Mouse (Mus musculus) limb, embryonic 13.5 days (tissue): ENCODE measurements around the gene Slc25a34. TPM values are rescaled to one million over a fixed set of nuclear protein-coding genes. Genes with fewer than 3 reads are reported as not detected.

Experiments
- ATAC-seq: fragments of 200-750 bp; cut with Nextera tagmentation; 2 replicates; pipeline ENCODE4 v1.8.0; 2017; ENCODE audit warnings: low read depth, moderate number of reproducible peaks, moderate TSS enrichment; ENCODE audit not compliant: low FRiP score
- H3K27ac ChIP-seq: fragments of 300-500 bp; sonication (generic); 2 replicates; pipeline ENCODE4 v1.5.1; 2015; ENCODE audit warnings: inconsistent platforms, mild to moderate bottlenecking, moderate library complexity
- H3K27me3 ChIP-seq: fragments of 300-500 bp; sonication (generic); 2 replicates; pipeline ENCODE4 v1.6.1; 2015; ENCODE audit warnings: mild to moderate bottlenecking, inconsistent platforms
- H3K36me3 ChIP-seq: fragments of 300-500 bp; sonication (generic); 2 replicates; pipeline ENCODE4 v1.6.1; 2015; ENCODE audit warnings: inconsistent platforms, mild to moderate bottlenecking, moderate library complexity
- H3K4me1 ChIP-seq: fragments of 300-500 bp; sonication (generic); 2 replicates; pipeline ENCODE4 v1.6.1; 2015; ENCODE audit warnings: inconsistent platforms
- H3K4me2 ChIP-seq: fragments of 300-500 bp; sonication (generic); replicated peaks from 2 replicates; pipeline ENCODE4 v1.6.1; 2015; ENCODE audit warnings: inconsistent platforms, mild to moderate bottlenecking, moderate library complexity
- H3K4me3 ChIP-seq: fragments of 300-500 bp; sonication (generic); 2 replicates; pipeline ENCODE4 v1.5.1; 2015; ENCODE audit warnings: moderate library complexity, mild to moderate bottlenecking, inconsistent platforms
- H3K9ac ChIP-seq: fragments of 300-500 bp; sonication (generic); 2 replicates; pipeline ENCODE4 v1.6.1; 2015; ENCODE audit warnings: mild to moderate bottlenecking, inconsistent platforms
- H3K9me3 ChIP-seq: fragments of 300-500 bp; sonication (generic); 2 replicates; pipeline ENCODE4 v1.6.1; 2016; ENCODE audit warnings: inconsistent platforms
- whole genome bisulfite sequencing: fragments of 180-500 bp; shearing (Covaris S2); methylation state at CpG from one replicate; pipeline ENCODE4 v1.1.7; 2015; 5-methylcytosine and 5-hydroxymethylcytosine counted together
- polyA plus RNA-seq: library from polyadenylated mRNA; unstranded; fragments of >200 nt; fragmentation: Nextera tagmentation; extraction: Ambion mirVana; gene quantifications from 2 replicates; pipeline ENCODE4 v1.2.1, GENCODE M21; 2015

Slc25a34 gene
- polyA plus RNA-seq, 1 experiment from 2014 or later = not detected

DNA sequence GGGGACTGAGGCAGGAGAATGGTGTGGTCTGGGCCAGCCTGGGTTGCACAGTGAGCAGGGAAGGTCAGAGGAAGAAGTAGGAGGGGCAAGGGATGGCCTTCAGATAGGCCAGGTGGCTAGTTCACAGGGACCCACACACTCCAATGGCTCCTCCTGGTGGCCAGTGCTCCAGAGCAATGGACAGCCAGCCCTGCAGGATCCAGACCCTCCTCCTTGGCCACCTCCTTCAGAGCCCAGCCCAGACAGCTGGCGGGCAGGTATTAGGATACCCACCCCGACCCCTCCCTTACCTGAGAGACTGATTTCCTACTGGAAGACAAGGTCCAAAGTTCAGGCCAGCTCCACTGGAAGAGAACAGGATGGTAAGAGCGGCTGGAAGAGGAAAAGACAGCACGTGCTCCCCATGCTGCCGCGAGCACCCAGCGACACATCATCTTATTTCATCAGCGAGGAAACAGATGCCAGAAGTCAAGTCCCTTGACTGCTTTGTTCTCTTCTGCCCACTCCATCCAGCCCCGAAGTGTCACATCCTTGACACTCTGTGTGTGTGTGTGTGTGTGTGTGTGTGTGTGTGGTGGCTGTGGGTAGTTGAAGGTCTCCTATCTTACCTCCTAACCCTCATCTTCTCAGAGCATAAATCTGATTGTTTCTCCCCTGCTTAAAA lies 27.9 kb downstream of the Slc25a34 start:
- 76% methylated on average over 9 of the region's 9 CpGs for WGBS
- Histone ChIP-seq H3K4me1 (peaks cover 24% of the 10 kb centered on the region), H3K9me3 (no peaks in the 10 kb centered on the region), H3K9ac (no peak overlapping the region), H3K27ac (no peak overlapping the region), H3K4me3 (no peak overlapping the region), H3K36me3 (peaks cover 53% of the 10 kb centered on the region), H3K4me2 (no peak overlapping the region), H3K27me3 (no peaks in the 10 kb centered on the region)
- ATAC-seq = no peak

DNA sequence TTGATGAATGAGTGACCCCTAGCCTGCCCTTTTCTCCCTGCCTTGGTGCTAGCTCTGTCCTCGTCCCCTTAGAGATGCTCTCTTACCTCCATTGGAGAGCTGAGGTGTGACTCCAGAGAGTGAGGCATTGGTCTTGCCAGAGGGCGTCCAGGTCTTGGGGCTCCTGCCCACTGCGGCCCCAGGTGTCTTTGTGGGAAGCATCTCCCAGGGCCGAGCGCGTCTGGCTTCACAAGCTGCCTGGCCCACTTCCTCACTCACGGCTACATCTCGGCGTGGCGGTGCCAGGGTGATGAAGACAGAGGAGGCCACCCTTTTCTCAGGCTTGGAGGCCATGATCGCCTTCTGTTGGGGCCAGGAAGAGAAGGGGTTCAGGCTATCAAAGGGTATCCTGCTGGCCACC lies 28.5 kb downstream of the Slc25a34 start:
- 87% methylated on average over 11 of the region's 11 CpGs for WGBS
- Histone ChIP-seq H3K27ac (no peak overlapping the region), H3K9me3 (no peaks in the 10 kb centered on the region), H3K4me3 (no peak overlapping the region), H3K9ac (no peak overlapping the region), H3K36me3 (peaks cover 57% of the 10 kb centered on the region), H3K4me2 (no peak overlapping the region), H3K27me3 (no peaks in the 10 kb centered on the region), H3K4me1 (peaks cover 18% of the 10 kb centered on the region)
- no peak for ATAC-seq

DNA sequence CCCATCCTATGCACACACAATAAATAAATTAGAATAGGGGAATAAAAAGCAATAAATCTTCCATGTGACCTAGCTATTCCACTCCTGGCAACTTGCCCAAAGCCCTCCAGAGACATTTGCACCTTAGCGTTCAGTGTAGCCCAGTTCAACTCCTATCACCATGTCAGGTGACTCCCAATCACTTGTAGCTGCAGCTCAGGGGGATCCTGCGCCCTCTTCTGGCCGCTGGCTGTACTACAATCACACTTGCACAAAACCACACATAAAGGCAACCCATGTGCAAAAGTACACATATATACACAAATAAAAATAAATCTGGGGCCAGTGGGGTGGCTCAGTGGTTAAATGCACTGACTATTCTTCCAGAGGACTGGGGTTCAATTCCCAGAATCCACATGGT lies 32.1 kb downstream of the Slc25a34 start:
- H3K27me3 ChIP-seq = no peaks in the 10 kb centered on the region
- H3K4me2 ChIP-seq = no peak overlapping the region
- no peak overlapping the region for H3K27ac ChIP-seq
- no peak overlapping the region for H3K9ac ChIP-seq
- no peaks in the 10 kb centered on the region for H3K9me3 ChIP-seq
- H3K36me3 ChIP-seq = peaks cover 89% of the 10 kb centered on the region
- no peak for ATAC-seq
- H3K4me3 ChIP-seq = no peak overlapping the region
- no peaks in the 10 kb centered on the region for H3K4me1 ChIP-seq
- WGBS = 20% methylated on average over 3 of the region's 3 CpGs

DNA sequence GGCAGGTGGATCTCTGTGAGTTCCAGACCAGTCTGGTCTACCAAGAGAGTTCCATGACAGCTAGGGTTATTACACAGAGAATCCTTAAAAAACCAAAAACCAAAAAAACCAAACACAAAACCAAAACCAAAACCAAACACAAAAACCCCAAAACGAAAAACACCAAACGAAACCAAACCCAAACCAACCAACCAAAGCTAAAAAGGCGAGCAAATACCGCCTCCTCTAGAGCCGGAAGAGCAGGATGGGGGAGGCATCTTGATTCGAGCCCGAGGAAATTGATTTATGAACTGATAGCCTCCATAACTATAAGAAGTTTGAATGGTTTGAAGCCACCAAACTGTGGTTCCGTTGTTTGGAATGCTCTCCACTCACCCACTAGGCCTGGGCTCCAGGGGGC lies 39.7 kb downstream of the Slc25a34 start:
- Histone ChIP-seq H3K4me2 (no peak overlapping the region), H3K4me3 (no peak overlapping the region), H3K9ac (no peak overlapping the region), H3K27me3 (no peaks in the 10 kb centered on the region), H3K27ac (no peak overlapping the region), H3K36me3 (peaks cover 84% of the 10 kb centered on the region), H3K9me3 (no peaks in the 10 kb centered on the region), H3K4me1 (no peaks in the 10 kb centered on the region)
- 91% methylated on average over 8 of the region's 8 CpGs for WGBS
- no peak for ATAC-seq

DNA sequence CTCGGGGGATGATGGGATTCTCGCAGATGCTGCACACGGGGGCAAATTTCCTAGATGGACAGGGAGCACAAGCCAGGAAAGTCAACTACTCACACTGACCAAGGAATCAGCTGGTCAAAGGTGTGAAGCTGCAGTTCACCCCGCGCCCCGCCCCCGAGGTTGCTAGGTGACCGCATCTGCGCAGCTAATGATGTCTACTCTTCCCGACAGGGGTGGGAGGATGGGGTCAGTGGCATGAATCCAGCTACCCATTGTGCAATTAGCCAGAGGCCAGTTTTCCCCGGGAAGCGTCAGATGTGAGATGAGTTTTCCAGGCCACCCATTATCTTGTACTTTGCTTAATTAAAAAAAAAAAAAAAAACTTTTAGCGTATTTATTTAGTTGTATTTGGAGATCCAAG lies 42.6 kb downstream of the Slc25a34 start:
- no peak overlapping the region for H3K4me2 ChIP-seq
- no peak overlapping the region for H3K9ac ChIP-seq
- H3K27ac ChIP-seq = no peak overlapping the region
- no peak for ATAC-seq
- peaks cover 89% of the 10 kb centered on the region for H3K36me3 ChIP-seq
- no peaks in the 10 kb centered on the region for H3K4me1 ChIP-seq
- 96% methylated on average over 13 of the region's 13 CpGs for WGBS
- no peaks in the 10 kb centered on the region for H3K9me3 ChIP-seq
- H3K27me3 ChIP-seq = no peaks in the 10 kb centered on the region
- no peak overlapping the region for H3K4me3 ChIP-seq

DNA sequence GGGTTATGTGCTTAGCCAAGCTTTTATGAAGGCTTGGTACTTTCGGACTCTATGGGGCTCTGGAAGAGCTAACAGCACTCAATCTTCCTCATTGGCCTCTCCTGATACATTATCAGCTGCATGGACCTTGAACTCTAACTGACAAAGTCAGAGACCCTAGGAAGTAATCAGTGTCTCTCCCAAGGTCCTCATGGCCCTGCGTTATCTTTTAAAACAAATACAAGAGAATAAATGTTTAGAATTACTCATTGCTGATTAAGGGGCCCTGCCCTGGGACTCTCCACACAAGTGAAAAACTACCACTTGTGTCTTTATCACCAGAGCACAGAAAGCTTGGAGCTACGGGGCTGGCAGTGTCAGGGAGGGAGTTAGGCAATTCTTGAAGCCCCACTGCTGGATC lies 44.8 kb downstream of the Slc25a34 start:
- Histone ChIP-seq H3K27me3 (no peaks in the 10 kb centered on the region), H3K4me1 (peaks cover 6% of the 10 kb centered on the region; the same call in 1 of the 2 replicates), H3K36me3 (peaks cover 76% of the 10 kb centered on the region), H3K27ac (no peak overlapping the region), H3K9ac (no peak overlapping the region), H3K4me2 (no peak overlapping the region), H3K9me3 (no peaks in the 10 kb centered on the region), H3K4me3 (no peak overlapping the region)
- WGBS = 75% methylated on average over 3 of the region's 3 CpGs
- no peak for ATAC-seq

DNA sequence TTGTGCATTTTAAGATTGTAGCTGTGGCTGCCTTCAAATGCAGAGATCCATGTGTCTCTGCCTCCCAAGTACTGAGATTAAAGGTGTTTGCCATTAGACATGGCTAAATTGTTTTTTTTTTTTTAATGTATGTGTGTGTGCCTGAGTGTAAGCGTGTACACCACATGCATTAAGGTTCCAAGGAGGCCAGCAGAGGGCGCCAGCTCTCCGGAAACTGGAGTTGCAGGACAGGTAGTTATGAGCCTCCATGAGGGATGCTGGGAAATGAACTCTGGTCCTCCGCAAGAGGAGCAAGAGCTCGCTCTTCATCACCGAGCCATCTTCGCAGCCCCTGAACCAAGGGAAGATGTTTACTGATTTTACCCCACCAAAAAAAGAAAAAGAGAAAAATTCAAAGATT lies 46.7 kb downstream of the Slc25a34 start:
- H3K9ac ChIP-seq = no peak overlapping the region
- ATAC-seq = no peak
- 93% methylated on average over 7 of the region's 7 CpGs for WGBS
- no peaks in the 10 kb centered on the region for H3K9me3 ChIP-seq
- H3K4me2 ChIP-seq = no peak overlapping the region
- peaks cover 18% of the 10 kb centered on the region for H3K4me1 ChIP-seq
- H3K36me3 ChIP-seq = peaks cover 56% of the 10 kb centered on the region
- H3K27me3 ChIP-seq = no peaks in the 10 kb centered on the region
- no peak overlapping the region for H3K4me3 ChIP-seq
- no peak overlapping the region for H3K27ac ChIP-seq

DNA sequence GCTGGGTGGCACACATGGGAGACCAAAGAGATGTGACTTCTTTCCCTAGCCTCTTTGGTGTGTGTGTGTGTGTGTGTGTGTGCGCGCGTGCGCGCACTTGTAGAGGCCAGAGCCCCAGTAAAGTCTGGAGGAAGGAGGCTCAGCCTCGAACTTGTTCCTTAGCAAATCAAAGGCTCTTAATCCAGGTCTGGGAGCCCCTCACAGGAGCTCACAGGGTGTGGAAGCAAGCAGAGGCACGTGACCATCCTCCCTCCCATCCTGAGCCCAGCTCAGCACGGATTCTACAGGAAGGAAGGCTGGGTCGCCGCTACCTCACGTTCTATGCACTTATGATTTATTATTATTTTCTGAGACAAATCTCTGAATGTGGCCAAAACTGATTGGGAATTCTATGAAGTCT lies 47.2 kb downstream of the Slc25a34 start:
- 88% methylated on average over 11 of the region's 11 CpGs for WGBS
- H3K4me1 ChIP-seq = peaks cover 18% of the 10 kb centered on the region
- H3K27me3 ChIP-seq = no peaks in the 10 kb centered on the region
- no peak overlapping the region for H3K27ac ChIP-seq
- ATAC-seq = no peak
- no peak overlapping the region for H3K4me3 ChIP-seq
- H3K4me2 ChIP-seq = no peak overlapping the region
- H3K9me3 ChIP-seq = no peaks in the 10 kb centered on the region
- no peak overlapping the region for H3K9ac ChIP-seq
- H3K36me3 ChIP-seq = peaks cover 53% of the 10 kb centered on the region

DNA sequence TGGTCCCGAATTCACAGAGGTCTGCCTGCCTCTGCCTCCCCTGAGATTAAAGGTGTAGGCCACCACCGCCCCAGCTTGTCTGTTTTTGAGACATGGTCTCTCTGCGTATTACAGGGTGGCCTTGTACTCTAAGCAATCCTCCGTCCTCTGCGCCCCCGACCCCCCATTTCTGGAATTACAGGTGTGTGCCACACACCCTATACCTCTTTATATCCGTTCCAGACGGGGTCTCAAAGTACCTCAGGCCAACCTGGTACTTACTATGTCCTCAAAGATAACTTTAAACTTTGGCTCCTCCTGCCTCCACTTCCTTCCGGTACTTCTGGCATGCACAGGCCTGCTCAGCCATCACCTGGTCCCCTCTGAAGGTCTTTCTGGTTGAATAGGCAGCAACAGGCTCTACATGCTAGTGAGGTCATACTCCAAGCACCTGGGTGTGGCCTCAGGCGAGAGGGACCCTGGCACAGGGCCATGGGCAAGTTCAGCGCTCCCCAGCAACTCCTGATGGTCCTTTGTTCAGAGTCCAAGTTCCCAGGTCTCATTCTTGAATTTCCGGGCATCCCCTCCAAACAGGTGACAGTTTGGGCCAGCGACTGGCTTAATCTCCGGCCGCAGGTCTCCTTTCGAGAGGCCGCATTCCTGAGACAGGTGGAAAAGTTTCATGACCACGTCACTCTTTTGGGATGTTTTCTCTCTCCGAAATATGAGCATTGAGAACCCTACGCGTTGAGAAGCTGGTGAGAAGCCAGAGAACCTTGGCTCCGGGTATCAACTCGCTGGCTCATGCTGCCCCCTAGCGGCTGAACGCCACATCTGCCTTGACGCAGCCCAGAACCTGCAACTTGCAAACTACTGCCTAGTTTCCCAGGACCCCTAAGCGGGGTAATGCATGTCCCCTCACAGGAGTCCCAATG lies 48.6 kb downstream of the Slc25a34 start:
- Histone ChIP-seq H3K27ac (0 out of 2 replicates have a peak overlapping the region, but pooled peaks have one; percentile 16), H3K9me3 (no peaks in the 10 kb centered on the region)

DNA sequence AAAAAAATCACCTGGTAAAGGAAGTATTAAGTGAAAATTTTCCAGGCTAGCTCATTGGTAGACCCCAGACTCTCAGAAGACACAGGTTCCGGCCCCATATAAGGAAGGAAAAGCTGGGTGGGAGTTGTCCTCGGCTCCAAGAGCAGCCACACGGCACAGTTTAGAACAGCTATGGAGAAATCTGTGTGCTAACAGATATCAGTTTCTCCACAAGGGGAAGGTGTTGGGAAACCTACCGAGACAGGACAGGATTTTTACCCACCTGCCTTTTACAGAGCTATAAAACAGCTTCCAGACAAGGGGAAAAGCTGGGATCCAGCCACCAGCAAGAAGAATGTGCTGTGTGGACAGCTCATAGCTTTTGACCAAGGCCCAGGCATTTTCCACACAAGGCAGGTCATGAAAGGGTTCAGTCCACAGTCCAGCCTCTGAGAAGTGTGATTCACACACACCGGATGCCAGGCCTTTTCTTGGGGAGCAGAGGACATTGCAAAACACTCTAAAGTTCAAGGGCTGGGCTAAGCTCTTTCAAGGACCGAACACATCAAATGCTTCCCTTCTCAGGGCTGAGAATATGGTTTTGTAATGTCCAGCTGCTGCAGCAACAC lies 50.2 kb downstream of the Slc25a34 start:
- Histone ChIP-seq H3K27ac (peak overlapping the region; percentile 39), H3K9me3 (no peaks in the 10 kb centered on the region), H3K4me3 (no peak overlapping the region), H3K4me2 (no peak overlapping the region; the same call in 1 of the 2 replicates), H3K27me3 (no peaks in the 10 kb centered on the region), H3K4me1 (peaks cover 18% of the 10 kb centered on the region), H3K9ac (no peak overlapping the region; the same call in 1 of the 2 replicates), H3K36me3 (peaks cover 23% of the 10 kb centered on the region)
- ATAC-seq = no peak; the same call in 1 of the 2 replicates
- WGBS = 50% methylated on average over 6 of the region's 6 CpGs

More for the DNA sequence above, 48.6 kb downstream of the Slc25a34 start:
- peak; percentile 71 for ATAC-seq
- peaks cover 39% of the 10 kb centered on the region for H3K36me3 ChIP-seq
- no peak overlapping the region for H3K9ac ChIP-seq
- peak overlapping the region; percentile 49 for H3K4me2 ChIP-seq
- H3K4me3 ChIP-seq = peak overlapping the region; percentile 8; the same call in 1 of the 2 replicates
- H3K27me3 ChIP-seq = no peaks in the 10 kb centered on the region
- 39% methylated on average over 27 of the region's 27 CpGs for WGBS
- peaks cover 18% of the 10 kb centered on the region for H3K4me1 ChIP-seq

DNA sequence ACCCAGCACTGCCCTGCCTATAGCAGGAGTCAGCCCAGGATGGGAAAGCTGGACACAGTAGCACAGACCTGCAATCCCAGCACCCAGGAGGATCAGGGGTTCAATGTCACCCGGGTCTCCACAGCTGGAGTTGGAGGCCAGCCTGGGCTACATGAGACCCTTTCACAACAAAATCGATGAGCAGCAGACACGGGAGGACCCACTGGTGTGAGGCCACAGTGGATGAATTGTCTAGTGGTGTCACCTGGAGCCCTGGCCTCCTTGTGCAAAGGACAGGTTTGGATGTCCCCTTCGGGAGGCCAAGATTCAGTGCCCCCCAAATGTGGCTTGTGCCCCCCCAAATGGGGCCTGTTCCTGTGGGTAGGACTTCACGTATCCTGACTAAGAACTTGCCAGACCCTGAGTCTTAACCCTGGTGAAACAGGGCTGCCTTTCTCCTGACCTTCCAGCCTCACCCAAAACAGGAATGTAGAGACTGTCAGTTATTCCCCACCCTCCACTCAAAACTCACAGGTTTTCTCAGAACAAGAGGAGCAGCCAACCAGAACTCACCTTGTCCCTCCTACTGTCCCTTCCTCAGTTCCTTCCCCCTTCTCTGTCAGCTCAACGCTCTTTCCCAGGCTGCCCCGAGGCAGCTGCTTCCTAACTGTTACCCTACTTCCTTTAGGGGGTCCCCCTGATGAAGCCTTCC lies 50.8 kb downstream of the Slc25a34 start:
- Histone ChIP-seq H3K9ac (no peak overlapping the region; the same call in 1 of the 2 replicates), H3K4me3 (no peak overlapping the region), H3K9me3 (no peaks in the 10 kb centered on the region), H3K4me2 (no peak overlapping the region; the same call in 1 of the 2 replicates), H3K36me3 (peaks cover 17% of the 10 kb centered on the region), H3K27ac (peak overlapping the region; percentile 39), H3K27me3 (no peaks in the 10 kb centered on the region), H3K4me1 (peaks cover 18% of the 10 kb centered on the region)
- ATAC-seq = no peak
- WGBS = 64% methylated on average over 7 of the region's 7 CpGs
